Mouse (Mus musculus) lung, postnatal 4 days (tissue): ENCODE data around the gene Lman2l.
A peak's percentile ranks its signal among the peaks of the same experiment; 100 is the strongest.

ENCODE experiments used
- DNase-seq, 2 experiments: peaks; one replicate each; pipeline ENCODE4 v3.0.0; 2021

The Lman2l gene

DNA sequence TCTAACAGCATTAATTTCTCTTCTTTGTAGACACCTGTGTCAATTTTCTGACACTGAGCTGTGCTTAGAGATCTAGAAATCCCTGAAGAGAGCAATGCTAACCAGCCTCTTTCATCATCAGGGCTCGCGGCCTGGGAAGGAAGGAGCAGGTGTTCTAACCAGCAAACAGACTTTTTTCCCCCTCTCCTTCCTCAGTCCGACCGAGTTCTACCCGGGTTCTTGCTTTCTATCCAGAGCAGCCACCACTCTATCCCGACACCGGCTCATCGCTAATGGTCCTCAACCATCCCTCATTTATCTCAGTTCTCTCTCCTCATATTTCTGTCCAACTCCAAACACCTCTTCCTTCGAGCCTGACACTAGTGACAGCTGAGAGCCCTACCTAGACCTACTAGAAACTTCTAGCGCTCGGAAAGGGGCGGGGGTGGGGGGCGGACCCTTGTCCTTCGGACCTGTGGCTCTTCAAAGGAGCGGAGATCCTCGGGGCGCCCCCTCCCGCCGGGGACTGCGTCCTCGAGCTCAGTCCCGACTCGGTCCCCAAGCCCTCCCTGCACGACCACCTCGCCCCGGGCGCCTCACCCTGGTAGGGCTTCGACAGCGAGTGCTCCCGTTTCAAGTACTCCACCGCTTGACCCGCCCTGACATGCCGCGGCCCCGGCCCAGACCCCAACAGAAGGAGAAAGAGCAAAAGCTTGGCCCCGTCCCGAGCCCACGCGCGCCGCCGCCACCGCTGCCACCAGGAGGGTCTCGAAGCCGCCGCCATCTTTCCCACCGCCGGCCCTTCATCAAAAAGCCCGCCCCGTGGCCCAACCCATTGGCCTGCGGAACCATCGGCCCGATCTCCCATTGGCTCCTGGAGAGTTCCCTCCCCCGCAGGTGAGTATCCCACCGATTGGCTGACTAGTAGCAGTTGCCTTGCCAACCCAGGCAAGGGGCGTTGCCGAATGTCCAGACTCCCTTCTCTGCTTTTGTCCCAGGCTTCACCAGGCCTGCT lies at the start of gene Lman2l:
Lman2l (minus strand) TSS at position 801 of the 994 bp plus-strand sequence.
- DNase-seq, result peak; percentile 97

DNA sequence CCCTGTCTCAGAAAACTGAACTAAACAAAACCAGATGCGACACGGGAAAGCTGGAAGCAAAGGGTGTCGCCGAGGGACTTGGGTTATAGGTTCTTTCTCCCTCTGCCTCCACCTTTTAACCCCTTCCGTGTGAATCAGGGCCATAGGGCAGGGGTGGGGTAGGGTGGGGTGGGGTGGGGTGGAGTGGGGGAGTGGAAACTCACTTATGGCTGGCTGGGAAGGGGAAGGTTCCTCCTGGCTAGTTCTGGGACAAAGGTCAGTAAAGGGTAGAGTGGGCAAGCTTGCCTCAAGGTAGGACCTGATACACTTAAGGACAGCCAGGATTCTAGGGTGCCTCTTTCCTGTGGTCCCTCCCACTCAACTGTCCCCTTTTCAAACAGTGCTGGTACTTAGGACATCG lies 48.2 kb upstream of the Lman2l start:
- DNase-seq, result no peak

DNA sequence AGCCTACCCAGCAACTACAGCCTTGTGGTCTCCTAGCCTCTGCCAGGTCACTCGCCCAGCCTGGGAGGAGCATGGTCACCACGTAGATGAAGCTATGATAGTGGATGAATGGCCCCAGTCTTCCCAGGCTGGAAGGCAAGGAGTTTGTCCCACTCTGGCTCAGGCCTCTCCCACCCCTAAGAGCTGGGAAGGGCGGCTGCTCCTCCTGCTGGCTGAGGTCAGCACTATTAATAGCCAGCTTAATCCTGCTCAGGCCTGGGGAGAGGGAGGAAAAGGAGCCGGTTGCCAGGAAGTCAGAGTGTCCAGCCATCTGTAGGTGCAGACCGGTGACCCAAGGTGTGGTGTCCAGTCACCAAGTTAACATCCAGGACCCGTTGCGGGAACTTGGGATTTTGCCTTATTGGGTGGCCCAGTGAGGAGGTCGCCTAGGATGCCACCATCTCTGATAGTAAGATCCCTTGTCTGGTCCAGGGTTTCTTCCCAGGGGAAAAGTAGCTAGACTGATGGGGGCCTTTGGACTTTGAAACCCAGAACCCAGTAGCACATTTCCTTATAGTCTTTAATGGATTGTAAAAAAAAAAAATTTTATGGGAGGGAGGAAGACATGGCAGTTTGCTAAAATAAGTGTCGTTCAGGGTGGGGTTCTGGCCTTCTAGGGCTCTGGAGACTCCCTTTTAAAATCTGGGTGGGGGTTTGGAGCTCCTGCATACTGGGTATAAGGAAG lies 47.5 kb upstream of the Lman2l start:
- peak; percentile 69 to 74 for DNase-seq

DNA sequence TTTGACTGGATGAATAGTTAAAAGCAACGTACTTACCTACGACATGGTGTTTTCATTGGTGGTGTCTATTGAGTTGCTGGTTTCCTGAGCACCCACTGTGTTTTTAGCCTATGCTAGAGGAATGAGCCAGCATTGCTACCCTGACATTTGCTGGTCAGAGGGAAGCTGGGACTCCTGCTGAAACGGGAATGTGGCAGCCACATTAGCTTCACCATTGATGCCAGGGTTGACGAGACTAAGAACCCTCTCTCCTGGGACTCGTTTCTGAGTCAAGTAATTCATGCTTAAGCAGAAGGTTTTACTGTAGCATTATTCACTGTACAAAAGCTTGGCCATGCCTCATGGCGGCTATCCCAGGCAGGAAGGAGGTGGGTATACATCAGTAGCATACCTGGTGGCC lies 44.6 kb upstream of the Lman2l start:
- no peak for DNase-seq

DNA sequence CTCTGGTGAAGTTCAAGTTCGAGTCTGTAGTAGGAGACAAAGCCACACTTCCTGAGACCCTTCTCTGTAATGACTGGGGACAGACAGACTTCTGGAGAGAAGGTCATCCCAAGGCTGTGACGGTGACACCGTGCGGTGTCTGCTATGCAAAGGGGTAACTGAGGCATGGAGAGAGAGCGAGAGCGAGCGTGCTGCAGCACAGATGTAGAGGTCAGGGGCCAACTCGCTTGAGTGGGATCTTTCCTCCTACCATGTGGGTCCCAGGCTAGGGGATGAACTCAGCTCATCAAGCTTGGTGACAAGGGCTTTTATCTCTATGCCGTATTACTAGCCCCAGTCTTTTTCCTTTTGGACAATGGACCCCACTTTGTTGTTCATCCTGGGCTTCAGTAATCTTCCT lies 42.0 kb upstream of the Lman2l start:
- no peak for DNase-seq

DNA sequence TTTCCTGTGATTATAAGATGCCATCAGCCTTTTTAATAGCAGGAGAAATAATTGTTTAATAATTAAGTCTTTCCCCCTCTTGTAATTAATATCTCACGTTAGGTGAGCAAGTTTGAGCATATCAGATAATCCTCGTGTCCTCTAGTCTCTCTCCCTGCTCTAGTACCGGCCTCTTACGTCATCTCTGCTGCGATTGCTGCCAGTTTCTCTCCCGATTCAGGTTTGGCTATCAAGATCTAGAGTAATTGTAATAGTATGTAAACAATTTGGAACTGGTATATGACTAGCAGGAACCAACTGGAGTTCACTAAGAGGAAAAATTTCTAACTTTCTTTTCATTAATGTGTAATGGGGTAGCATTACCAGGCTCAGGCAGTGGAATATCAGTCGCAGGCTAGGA lies 40.0 kb upstream of the Lman2l start:
- no peak for DNase-seq

DNA sequence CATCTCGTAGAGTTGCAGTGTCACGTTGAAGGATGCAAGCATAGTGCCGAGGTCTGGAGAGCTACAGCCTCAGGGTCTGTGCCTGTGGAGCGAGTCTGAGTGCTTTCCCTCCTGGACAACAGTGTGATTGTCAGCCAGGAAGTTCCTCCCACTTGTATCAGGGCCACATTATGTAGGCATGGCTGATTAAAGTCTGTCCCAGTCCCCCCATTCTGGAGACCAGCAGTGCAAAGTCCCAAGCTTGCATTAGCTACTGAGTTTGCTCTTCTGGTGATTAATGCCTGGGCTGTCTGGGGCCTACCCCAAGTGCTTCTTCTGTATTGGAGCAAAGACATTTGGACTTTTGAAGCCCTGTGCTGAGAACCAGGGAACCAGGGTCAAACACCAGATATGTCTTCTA lies 38.8 kb upstream of the Lman2l start:
- no peak for DNase-seq

DNA sequence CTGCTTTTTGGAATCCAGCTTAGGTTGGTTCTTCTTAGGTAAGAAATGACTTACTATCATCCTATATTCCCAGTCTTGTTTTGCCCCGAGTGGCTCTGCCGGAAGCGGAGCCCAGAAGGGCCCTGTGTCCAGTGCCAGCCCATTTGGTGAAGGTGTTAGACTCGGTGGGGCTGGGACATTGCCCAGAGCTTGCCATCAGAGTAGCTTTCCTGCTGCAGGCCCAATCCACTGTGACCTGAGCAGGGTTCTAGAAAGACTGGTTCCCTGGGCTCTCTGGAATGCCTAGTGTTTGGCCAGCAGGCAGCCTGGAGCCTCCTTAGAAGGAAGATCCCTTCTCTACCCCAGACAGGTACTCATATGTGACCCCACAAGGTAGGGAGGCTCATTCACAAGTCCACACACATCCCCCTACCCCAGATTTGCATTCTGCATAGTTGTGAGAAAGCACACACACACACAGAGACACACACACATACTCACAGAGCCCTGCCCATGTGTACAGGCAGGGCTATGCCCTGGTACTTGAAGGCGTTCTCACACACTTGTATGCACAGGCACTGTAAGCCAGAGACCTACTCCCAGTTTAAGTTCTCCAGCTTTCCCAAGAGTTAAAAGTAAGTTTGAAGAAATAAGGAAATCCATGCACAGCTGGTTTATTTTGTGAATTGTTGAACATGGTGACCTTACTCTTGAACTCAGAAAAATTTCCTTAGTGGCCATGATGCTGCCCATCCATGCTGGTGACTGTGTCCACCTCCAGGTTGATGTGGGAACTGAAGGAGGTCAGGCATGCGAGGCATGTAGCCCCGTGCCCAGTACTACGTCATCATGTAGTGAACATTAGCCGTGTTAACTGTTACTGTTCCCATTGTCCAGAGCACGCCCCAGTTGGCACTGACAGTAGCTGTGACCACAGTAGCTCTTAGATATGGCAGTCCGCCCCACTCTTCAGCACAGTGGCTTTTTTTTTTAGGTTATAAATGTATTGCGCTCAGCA lies 35.1 kb upstream of the Lman2l start:
- peak in 1 of 2 experiments; percentile 40 for DNase-seq

DNA sequence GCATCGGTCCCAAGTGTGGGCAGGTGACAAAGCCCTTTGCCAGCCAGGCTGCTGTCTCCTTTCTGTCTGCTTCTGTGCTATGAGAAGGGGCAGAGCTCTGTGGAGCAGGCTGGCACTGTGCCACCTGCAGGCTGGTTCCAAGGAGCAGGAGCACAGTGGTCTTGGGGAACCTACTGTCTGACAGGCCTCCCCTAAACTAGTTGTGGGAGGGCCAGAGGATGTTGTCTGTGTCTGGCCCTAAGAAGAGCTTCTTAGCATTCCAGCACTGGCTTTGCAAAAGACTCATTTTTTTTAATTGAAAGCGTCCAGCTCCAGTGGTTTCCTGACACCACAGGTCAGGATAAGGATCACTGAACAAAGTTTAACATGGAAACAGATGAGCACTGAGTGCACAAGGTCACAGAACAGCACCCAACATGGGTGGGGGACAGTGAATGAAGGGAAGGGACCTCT lies 33.3 kb upstream of the Lman2l start:
- DNase-seq, result no peak

DNA sequence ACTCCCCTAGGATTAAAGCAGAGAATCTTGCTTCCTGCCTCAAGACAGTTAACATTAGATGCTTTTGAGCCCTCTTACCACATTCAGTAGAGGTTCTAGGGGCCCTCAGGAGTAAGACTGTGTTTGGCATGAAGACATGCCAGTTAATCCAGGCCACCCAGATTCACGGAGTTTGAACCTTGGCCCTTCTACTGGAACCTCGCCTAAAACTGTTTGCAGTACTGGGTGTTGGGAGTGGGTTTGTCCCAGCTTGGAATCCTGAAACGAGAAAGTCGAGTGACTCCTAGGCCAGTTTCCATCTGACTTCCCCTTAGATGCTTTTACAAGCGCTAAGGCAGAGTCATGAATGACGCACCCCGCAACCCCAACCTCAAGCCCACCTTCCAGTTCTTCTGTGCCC lies 31.4 kb upstream of the Lman2l start:
- no peak for DNase-seq

DNA sequence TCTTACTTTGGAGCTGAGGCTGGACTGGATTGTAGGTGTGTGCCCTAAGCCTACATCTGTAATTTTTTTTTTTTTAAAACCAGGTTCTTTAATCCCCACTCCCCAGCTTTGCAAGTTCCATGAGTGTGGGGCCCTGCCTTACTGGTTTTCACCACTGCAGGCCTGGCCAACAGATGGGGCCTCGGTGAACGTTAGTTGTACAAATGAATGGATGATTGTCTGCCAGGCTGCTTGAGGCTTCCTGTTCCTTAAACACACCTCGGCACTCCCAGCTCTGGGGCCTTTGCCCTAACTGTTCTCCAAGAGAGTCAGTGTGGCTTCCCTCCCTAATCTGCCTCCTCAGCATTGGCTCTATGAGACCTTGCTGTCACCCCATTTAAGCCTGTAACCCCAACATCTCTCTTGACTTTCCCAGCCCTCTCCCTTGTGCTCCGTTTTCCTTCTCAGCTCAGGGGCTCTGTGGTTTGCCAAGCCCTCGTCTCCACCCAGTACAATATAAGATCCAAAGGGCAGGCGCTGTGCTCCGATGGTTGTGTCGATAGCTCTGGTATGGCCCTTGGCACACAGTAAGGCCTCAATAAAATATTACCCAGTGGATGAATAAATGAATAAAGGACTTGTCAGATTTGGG lies 30.5 kb upstream of the Lman2l start:
- DNase-seq, result no peak

DNA sequence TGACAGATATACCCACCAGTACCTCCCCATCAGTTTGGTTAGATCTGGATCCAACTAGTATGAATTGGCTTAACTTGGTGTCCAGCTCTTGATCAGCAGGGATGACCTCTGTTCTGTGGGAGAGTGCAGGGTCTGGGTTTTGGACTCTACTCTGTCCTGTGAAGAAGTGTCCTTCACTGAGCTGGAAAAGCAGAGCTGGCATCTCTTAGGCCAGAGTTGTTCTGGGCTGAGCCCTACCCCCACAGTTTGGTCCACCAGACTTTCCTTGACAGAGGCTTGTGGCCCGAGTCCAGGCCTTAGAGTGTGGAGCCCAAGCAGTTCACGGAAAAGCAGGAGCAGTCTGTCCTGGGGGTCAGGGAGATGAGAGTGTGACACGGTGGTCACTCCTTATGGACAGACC lies 29.6 kb upstream of the Lman2l start:
- DNase-seq, result no peak

DNA sequence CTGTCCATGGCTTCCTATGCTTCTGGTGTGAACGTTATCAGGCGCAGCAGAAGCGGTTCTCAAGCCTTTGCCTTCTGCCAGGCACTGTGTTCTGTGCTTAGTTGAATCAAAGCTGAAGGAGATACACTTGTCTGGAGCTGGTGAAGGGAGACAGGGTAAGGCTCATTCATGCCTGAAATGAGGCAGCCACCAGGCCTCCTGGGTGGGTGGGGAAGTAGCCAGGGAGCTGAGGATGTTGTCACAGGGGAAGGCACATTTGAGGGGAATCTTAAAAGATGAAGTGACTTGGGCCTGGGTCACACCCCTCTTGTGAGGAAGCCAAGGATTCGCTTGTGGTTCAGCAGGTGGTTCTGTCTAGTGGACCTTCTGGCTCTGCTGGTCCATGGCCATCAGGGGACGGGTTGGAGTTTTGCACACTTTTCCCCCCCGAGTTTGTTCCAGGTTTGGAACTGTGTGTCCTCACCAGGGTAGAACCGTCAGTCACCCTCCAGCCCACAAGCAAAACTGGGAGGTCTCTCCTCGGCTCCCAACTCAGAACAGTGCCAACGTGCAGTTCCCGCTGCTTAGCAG lies 28.2 kb upstream of the Lman2l start:
- no peak for DNase-seq

DNA sequence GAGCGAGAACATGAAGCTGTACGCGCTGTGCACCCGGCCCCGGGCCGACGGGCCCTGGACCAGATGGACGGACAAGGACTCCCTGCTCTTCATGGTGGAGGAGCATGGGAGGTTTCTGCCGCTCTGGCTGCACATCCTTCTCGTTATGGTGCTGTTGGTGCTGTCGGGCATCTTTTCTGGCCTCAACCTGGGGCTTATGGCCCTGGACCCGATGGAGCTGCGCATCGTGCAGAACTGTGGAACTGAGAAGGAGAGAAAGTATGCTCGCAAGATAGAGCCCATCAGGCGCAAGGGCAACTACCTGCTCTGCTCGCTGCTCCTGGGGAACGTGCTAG lies 27.0 kb upstream of the Lman2l start:
- no peak for DNase-seq

DNA sequence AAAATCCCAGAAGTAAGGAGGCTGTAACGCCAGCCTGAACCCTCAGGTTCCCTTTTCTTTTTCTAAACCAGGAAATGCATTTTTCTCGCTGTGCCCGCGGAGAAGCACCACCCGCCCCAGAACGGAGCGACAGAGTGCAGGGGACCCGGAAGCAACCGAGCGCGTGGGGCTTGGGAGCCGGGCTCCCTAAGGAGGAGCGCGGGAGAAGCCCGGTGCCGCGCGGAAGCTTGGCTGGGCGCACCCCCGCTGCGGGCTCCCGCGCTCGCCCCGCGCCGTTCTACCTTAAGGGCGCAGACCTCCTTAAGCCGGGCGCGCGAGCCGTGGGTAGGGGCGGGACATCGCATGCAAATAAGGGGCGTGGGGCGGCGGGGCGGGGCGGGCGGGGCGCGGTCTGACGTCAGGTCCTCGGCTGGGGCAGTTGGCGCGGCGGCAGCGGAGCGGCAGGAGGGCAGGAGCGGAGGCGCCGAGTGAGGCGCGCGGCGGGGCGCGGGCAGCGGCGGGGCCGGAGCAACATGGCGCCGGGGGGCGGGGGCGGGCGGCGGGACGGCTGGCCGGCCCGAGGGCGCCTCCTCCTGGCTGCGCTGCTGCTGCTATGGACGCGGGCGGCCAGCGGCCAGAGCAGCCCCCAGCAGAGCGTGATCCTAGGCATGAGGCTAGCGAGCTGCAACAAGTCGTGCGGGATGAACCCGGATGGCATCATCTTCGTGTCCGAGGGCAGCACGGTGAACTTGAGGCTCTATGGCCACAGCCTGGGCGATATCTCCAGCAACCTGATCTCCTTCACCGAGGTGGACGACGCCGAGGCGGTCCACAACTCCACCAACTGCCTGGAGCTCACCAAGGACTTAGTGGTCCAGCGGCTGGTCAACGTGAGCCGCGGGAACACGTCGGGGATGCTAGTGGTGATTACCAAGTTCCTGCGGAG lies 26.4 kb upstream of the Lman2l start, which contains the start of gene Cnnm4:
Cnnm4 (plus strand) TSS at position 440 of the 925 bp plus-strand sequence.
- DNase-seq, result peak; percentile 91 to 95

DNA sequence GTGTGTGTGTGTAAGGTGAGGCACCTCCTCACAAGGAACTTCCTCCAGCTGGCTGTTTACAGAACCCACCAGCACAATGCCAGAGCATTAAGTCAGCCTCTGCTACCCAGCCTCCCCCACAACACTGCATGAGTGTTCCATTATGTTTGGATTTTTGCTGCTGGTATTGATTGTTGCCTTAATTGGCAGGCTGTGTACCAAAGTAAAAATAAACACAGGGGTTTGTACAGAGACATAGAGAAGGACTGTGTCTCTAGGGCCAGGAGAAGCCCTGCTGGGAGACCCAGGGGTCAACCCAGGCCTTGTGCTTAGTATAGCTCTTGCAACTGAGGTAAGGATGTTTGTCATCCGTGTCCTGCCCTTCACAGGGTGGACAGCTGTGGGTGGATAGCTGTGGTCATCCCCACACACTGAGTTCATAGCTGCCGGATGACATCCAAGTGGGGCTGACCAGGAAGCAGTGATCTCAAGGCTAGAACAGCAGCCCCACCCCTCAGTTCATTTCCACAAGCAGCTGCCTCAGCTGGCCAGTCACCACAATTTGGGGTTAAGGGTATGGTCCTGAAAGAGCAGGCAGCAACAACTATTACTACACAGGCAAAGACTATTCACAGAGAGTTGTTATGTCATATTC lies 24.9 kb upstream of the Lman2l start:
- DNase-seq, result no peak

DNA sequence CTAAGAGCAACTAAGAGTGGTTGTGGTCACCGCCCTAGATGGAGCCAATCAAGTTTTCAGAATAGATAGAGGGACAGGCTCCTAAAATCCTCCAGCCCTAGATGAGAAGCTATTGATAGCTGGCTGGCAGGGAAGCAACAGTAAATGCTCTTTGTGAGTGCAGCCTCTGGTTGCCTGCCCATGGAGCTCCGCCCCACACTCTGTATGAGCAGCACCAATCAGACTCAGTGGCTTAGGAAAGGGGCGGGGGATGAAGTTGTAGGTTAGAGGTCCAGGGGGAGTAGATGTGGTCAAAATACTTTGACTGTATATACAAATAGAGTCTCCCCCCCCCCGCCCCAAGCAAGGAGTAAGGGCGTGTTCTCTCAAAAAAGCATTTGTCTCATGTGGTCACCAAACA lies 22.4 kb upstream of the Lman2l start:
- no peak for DNase-seq

DNA sequence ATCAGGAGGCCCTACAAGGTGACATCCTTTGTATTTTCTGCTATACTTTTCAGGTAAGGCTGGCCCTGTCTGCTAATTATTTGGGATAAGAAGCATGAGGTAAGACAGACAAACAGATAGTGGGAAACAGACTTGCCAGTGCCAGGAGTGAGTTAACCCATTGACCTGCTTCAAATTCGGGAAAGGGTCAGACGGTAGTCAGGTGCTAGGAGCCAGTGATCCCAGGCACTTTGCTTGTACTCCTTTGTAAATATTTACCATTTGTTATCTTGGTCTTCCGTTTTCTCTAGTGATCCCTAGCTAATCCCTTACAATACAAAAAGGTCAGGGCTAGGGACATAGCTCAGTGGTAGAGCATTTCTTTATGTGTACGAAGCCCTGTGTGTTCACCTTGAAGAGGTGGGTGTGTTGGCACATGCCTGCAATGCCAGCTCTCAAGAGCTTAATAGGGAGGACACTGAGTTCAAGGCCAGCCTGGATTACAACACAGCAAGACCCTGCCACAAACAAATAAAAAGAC lies 20.6 kb upstream of the Lman2l start:
- no peak for DNase-seq

DNA sequence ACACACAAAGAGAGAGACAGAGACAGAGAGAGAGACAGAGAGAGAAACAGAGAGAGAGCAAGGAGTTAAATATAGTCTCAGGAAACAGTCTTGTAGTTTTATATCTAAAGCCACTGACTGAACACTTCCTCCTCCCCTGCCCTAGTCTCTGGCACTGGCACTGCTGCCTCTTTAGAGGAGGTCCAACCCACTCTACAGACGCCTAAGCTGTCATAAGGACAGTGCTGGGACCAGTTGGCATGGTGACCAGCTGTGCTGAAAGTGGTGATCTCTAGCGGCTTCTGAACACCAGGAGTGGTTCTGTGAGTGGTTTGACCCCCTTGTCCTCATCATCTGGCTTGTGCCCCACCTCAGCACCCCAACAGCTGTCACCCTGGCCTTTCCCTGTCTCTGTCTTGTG lies 16.8 kb upstream of the Lman2l start:
- no peak for DNase-seq

DNA sequence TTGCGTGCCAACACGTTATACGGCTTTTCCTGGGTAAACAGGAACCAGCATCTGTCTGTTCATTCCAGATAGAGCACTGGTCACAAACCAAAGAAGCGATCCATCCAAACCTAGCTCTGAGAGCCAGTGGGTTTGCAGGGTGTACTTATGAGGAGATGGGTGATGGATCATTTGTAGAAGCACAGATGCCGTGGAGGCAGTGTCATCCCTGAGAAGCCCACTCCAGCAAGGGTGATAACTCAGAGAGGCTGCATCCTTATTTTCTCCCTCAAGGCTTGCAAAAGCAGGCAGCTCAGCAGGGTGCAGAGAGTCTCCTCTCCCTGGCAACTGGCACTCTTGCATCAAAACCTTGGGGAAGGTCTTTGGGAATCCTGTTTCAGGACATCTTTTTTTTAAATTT lies 13.1 kb upstream of the Lman2l start:
- DNase-seq, result no peak
